Mouse (Mus musculus) left cerebral cortex, postnatal 25 days (tissue): ENCODE results near the gene Dpp6. TPM values are rescaled to one million over a fixed set of nuclear protein-coding genes. Genes with fewer than 3 reads are reported as not detected.

Experiments
- DNase-seq, 2 experiments: peaks; one replicate each; pipeline ENCODE4 v3.0.0; 2022; ENCODE audit warnings: low spot score in 2 of 2, mixed read lengths in 1 of 2
- intact Hi-C: fragments of 180-260 bp; cut with DNase I; formaldehyde crosslinking; loops from one replicate; pipeline ENCODE4 v1.15.1; 2025
- total RNA-seq, 2 experiments: library from RNA; stranded (reverse); gene quantifications; 2 replicates each; pipeline ENCODE4 v1.2.3; 2021

Gene Dpp6
- total RNA-seq, 2 experiments from 2014 or later, result 183 to 184 TPM

DNA sequence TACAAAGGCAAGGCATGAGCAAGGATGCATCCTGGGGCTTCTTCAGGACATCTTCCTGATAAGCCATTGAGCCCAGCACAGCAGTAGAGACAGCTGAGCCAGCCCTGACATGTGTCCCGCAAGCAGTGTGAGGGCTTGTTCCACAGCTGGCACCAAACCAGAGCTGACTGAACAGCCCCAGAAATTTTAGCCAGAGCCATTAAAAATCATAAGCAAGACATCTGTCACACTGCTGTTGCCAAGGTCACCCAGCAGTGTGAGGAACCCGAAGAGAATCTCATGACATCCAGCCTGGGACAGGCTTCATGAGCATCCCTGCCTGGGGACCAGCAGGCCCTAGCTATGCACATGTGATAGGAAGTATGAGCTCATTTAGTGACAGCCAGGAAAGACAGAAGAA is 438.2 kb downstream of the Dpp6 start:
- intact Hi-C loops, result no loop called here
- no peak for DNase-seq

DNA sequence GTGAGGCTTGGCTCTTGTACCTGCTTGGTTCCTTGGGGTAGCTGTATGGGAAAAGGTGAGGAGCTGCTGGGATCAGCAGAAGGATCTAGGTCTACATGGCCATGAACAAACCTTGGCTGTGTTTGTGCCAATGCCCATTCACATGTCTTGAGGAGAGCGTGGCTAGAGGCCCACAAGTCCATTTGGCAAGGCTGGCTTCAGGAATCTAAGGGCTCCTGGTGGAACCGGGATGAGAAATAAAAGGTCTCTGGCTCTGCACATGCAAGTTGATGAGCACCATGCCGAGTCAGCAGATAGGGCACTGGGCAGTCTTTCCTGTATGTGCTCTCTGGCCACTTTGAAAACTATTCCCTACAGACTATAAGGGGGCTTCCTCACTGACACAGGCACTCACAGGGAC is 441.6 kb downstream of the Dpp6 start:
- intact Hi-C loops, result no loop called here
- no peak for DNase-seq

DNA sequence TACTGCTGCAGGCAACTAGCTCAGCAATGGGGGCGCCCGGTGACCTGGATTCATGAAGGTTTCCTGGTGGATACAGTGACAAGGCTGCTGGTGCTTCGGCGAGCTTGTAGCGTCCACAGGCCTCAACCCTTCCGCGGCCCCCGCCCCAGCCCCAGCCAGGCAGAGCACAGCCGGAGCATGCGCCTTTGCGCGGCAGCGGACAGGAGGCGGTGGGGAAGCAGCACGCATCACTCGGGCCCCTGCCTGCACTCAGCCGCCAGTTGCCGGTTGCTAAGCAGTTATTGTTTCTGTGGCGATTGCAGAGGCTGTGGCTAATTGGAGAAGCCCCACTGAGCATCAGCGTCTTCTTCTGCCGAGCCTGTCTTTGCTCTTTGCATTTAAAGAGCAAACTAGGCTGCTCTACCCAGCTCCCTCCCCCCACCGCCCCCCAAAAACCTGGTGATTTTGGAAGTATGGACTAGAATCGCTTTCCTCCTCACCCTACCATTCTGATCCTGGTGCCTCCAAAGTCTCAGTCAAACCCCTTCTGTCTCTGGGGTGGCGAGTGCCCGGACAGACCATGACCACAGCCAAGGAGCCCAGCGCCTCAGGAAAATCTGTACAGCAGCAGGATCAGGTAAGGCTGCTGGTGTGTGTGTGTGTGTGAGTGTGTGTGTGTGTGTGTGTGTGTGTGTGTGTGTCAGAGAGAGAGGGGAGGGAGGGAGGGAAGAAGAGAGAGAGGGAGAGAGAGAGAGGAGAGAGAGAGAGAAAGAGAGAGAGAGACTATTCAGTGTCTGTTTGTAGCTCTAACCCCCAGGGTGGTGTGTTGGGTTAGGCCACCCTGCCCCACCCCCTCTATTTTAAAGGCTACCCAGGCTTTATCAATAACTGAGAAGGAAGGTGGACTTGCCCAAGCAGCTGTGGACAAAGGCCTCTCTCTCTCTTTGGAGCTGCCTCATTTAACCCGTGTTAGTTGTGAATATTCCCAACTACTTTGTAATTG is 445.0 kb downstream of the Dpp6 start:
- intact Hi-C loops, result loop anchor here (2.0 to 10.0 kb wide), 3 partner anchors 57 to 185 kb away; no protein-coding TSS in a partner anchor
- DNase-seq, result peak; percentile 80 to 86

GRCm38 (mm10) chr5:27262751-27263150 is 445.7 kb downstream of the Dpp6 start:
- intact Hi-C loops, result loop anchor here (2.0 to 10.0 kb wide), 3 partner anchors 58 to 185 kb away; no protein-coding TSS in a partner anchor
- peak; percentile 31 to 36 for DNase-seq

GRCm38 (mm10) chr5:27265281-27265680 is 448.3 kb downstream of the Dpp6 start:
- intact Hi-C loops, result loop anchor here (10.0 kb wide), 1 partner anchor 150 kb away; no protein-coding TSS in a partner anchor

DNA sequence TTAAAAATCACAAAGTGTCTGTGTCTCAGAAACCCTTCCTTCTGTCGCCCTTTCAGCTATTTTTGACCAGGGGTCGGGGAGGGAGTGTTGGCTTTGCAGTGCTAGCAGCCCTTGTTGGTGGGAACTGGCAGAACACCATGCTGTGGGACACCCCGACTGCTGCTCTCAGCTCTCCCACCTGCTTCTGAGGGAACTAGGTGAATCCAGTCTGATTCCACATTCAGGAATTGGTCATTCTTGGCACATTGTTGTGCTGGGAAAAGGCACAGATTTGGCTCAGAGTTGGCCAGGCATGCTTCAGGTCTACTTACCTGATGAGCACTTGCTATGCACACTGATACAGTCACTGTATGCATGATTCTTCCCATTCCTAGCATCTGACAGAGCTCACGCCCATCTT is 454.3 kb downstream of the Dpp6 start:
- DNase-seq, result no peak
- intact Hi-C loops, result no loop called here

More at GRCm38 (mm10) chr5:27265281-27265680, 448.3 kb downstream of the Dpp6 start:
- DNase-seq, result no peak

DNA sequence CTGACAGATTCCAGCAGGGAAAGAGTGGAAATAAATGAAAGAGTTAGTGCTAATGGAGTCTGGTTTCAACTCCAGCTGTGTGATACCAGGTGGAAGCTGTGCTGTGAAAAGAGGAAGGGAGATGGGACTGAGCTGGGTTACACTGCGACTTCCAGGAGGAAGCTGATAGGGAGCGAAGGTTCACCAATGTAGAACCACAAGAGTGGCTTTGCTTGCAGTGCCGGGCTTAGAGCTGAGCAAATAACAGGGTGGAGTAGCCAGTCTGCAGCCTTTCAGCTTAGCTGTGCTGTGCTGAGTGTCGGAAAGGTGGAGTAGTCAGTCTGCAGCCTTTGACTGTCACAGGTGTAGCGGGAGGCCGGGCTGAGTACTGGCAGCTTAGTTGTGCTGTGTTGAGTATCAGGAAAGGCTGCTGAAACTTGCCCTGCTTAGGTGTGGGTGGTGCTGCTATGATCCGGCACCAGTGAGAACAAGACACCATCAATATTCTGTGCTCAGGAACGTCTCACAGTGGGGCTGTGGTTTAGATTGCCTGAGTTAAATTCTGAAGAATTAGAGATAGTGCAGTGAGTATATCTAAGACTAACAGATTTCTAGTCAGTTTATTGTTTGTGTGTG is 457.9 kb downstream of the Dpp6 start:
- DNase-seq, result no peak
- intact Hi-C loops, result no loop called here

DNA sequence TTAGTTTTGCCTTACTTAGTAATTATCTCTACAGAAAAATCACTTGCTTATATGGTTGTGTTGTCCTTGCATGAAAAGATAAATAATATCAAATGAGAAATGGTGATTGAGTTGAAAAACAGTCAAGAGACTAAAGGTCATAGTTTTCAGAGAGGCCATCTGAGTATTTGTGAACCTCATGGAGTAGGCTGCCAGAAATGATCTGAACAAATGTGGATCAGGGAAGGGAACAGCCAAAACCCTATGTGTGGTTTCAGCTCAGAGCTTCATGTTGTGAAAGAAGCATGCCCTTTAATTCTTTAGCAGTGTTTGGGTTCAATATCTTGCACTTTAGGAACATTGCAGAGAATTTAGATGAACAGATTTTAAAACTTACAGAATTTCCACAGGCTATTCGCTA is 458.9 kb downstream of the Dpp6 start:
- intact Hi-C loops, result no loop called here
- DNase-seq, result no peak

- intact Hi-C loops, result no loop called here
- no peak for DNase-seq
These were observed 461.2 kb downstream of the Dpp6 start for GRCm38 (mm10) chr5:27278120-27278645.

- intact Hi-C loops, result no loop called here
- no peak for DNase-seq
These were observed 469.9 kb downstream of the Dpp6 start for GRCm38 (mm10) chr5:27286876-27287275.

GRCm38 (mm10) chr5:27291378-27291777 is 474.4 kb downstream of the Dpp6 start:
- DNase-seq, result peak in 1 of 2 experiments; percentile 26
- intact Hi-C loops, result no loop called here

DNA sequence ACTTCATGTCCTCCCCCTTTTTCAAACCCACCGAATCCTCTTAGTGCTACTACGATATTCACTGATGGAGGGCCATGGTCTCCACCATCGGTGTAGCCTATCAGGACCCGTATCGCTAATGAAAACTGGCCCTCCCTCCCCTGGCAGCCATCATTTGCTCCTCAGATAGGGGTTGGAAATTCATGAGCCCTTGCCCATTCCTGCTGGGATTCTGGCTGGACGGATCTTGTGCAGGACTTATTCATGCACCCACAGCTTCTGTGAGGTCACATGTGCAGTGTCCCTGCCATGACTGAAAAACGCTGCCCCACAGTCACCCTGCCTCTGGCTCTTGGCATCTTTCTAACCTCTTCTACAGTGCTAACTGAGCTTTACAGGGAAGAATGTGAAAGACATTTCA is 475.2 kb downstream of the Dpp6 start:
- intact Hi-C loops, result no loop called here

DNA sequence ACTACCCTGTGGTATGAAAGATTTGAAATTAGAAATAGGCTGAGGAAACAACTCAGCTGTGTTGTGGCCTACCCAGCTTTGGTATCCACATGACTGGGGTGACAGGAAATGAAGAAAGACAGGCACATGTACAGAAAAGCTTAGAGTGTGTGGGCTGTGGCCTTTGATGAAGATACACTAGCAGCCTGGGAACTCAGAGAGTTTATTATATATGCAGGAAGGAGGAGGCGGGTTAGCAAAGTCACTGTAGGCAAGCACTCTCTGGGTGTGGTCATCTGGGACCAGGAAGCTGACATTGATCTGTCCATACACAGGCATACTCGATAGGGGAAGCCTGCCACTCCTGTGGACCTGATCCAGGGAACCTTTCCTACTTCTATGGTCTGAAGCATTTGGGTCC is 487.1 kb downstream of the Dpp6 start:
- intact Hi-C loops, result no loop called here
- no peak for DNase-seq

More for the DNA sequence above, 475.2 kb downstream of the Dpp6 start:
- no peak for DNase-seq

DNA sequence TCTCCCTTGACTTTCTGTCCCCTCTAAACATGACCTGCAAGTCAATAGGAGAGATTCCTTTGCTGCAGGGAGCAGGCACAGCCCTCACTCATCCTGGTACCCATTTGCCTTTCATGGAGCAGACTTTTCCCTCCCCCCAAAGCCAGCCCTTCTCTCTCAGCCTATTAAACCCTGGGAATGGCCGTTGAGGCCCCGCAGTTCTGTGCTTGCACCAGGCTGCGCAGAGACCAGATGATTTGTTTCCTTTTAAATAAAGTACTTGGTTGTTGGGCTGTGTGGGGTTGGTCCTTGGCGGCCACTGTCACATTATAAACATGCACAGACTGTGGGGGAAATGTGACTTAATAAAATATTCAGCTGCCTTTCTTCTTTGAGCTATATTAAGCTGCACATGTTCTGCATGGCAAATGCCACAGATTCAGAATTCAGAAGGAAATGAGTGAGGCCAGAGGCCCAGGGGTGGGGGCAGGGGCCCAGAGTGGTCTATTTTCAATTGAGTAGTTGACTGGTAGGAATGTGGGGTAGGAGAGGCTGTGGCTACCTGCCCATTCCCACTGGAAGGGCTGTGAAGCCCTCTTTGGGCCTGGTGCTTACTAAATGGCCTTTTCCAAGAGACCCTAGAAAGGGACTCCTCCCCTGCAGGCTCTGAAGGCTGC is 489.6 kb downstream of the Dpp6 start:
- intact Hi-C loops, result no loop called here
- DNase-seq, result no peak

DNA sequence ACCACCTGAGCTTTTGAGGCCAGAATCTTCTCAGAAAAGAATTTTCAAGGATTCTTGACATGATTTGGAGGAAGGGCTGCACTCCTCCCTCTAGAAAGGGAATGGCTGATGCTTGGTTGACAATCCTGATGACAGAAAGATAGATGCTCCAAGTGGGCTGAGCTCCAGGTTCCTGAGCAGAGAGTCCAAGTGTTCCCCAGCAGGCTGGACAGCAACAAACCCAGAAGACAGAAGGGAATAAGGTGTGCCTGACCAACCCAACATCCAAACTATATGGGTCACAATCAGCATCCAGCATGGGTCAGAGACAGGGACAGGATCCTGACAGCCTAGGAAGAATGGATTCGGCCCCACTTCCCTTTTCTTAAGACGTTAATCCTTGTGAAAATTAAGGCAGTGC is 493.2 kb downstream of the Dpp6 start:
- intact Hi-C loops, result no loop called here
- DNase-seq, result no peak

- intact Hi-C loops, result no loop called here
- no peak for DNase-seq
These were observed 499.7 kb downstream of the Dpp6 start for GRCm38 (mm10) chr5:27316674-27317073.

DNA sequence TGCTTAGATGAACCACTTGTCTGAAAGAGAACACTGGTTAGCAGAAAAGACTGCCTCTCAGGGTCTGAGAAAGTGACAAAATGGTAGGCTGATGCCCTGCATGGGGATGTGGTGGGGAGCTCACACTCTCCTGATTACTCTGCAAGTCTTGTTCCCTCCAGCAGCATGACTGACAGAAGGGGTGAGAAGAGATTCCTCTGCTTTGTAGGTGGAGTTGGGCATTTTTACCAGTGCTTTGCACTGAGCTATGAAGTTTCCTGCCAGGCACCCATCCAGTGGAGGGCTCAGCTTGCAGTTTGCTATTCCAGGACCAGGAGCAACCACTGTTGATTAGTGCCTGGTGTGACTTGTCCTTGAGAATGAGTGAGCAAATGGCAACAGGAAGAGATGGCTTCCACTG is 500.3 kb downstream of the Dpp6 start:
- peak in 1 of 2 experiments; percentile 68 for DNase-seq
- intact Hi-C loops, result no loop called here

- DNase-seq, result no peak
- intact Hi-C loops, result no loop called here
These were observed 500.8 kb downstream of the Dpp6 start for GRCm38 (mm10) chr5:27317832-27318231.

DNA sequence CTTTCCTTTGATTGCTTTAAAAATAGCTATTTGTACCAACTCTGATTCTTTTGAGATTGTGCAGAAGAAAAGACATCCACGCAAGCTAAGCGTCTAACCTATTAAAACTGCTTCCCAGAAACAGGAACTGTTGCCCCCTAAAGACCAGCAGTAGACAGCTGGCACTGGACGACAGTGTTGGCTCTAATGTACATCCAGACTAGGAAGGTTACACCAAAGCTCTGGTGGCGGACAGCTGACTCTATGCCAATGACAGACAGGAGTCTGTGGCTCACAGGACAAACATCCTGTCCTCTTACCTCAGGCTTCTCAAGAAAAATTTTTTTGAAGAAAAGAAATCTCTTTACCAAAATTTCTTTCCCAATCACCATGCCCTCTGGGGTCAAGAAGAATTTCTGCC is 502.7 kb downstream of the Dpp6 start:
- DNase-seq, result no peak
- intact Hi-C loops, result no loop called here
